Mouse (Mus musculus) liver, adult 2 months (tissue): Measurements from ENCODE around the gene Pde5a.

Source experiments
- CTCF ChIP-seq: fragments of 200-500 bp; IDR thresholded peaks from 2 replicates; pipeline ENCODE4 v1.5.1; 2011; ENCODE audit warnings: low read depth, low read length, control low read depth
- POLR2A ChIP-seq: fragments of 200-500 bp; IDR thresholded peaks from 2 replicates; pipeline ENCODE4 v1.6.1; 2011; ENCODE audit warnings: low read length, control low read depth; ENCODE audit not compliant: insufficient read depth; ENCODE audit errors: extremely low read depth

DNA sequence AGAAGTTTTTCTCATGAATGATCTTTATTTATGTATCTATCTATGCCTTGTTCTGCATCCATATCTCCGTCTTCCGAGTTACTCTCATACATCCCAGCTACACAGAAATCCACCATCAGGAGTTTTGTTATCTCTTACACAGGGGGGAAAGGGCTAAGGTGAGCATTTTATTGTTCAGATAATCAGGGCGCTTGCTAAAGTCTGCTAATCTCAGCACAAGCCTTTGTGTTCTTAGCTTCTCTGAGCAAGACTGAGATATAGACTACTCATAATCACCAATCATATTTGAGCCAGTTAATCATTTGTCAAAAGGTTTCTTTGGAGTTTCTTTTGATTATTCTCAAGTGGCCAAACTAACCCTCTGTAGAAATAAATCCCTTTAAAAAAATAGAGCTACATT lies 148.8 kb downstream of the Pde5a start:
- TF ChIP-seq POLR2A: no peak
- TF ChIP-seq CTCF: no peak
